In the genomic region with DNA sequence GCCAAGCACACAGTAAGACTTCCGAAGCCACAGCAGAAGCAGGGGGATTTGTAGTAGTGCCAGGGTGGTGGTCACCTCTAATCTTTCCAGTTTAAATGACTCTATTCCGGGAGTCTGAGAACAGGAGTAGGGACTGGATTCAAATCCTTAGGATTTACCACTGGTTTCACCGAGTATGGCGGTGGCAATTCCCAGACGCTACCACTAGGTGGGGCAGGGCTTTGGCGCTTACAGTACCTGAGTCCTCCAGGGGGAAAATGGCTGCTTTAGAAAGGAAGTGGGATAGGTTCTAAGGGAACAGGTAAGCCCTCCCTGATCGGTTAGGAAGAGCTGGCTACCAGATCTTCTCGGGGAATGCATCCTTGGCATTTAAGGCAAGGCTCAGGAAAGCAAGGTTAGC, we compare ENCODE assay signal across 8 mouse cellular contexts. TPM values are rescaled to one million over a fixed set of nuclear protein-coding genes. Genes with fewer than 3 reads are reported as not detected.
A peak's percentile ranks its signal among the peaks of the same experiment; 100 is the strongest.
DNase-seq lines count a peak whose midpoint lies in the region; ATAC-seq lines count a peak whose summit lies in the region.

No protein-coding gene starts in this region.

- ATAC-seq in forebrain, embryonic 11.5 days (replicated peaks; ENCODE audit: low FRiP score): no peak
- no peak for ATAC-seq in forebrain, embryonic 15.5 days (replicated peaks)
- no peak for ATAC-seq in midbrain, embryonic 11.5 days (ENCODE audit: low FRiP score)
- no peak for ATAC-seq in midbrain, embryonic 16.5 days

- H3K4me3 ChIP-seq in forebrain, embryonic 11.5 days (ENCODE audit: low read depth, low read length): no peak overlapping the region
- H3K4me3 ChIP-seq in forebrain, embryonic 15.5 days: no peak overlapping the region
- no peak overlapping the region for H3K4me3 ChIP-seq in midbrain, embryonic 11.5 days (ENCODE audit: low read depth, low read length)
- H3K4me3 ChIP-seq in midbrain, embryonic 16.5 days (ENCODE audit: low read depth, low read length): no peak overlapping the region

- no peak overlapping the region for H3K4me2 ChIP-seq in forebrain, embryonic 11.5 days (ENCODE audit: low read depth, low read length, severe bottlenecking)
- no peak overlapping the region for H3K4me2 ChIP-seq in forebrain, embryonic 15.5 days (replicated peaks)
- no peak overlapping the region for H3K4me2 ChIP-seq in midbrain, embryonic 11.5 days
- no peak overlapping the region for H3K4me2 ChIP-seq in midbrain, embryonic 16.5 days (ENCODE audit: low read length)

- no peak overlapping the region for H3K27ac ChIP-seq in forebrain, embryonic 11.5 days (ENCODE audit: low read depth, low read length)
- H3K27ac ChIP-seq in forebrain, embryonic 15.5 days (replicated peaks): no peak overlapping the region
- H3K27ac ChIP-seq in midbrain, embryonic 11.5 days (ENCODE audit: low read depth, low read length): no peak overlapping the region
- no peak overlapping the region for H3K27ac ChIP-seq in midbrain, embryonic 16.5 days (ENCODE audit: low read length)

- 39% methylated on average over 8 of the region's 8 CpGs for WGBS in forebrain, embryonic 11.5 days
- WGBS in forebrain, embryonic 15.5 days: 45% methylated on average over 8 of the region's 8 CpGs
- 41% methylated on average over 8 of the region's 8 CpGs for WGBS in midbrain, embryonic 11.5 days
- 43% methylated on average over 8 of the region's 8 CpGs for WGBS in midbrain, embryonic 16.5 days

- no peaks in the 10 kb centered on the region for H3K27me3 ChIP-seq in forebrain, embryonic 11.5 days (ENCODE audit: control insufficient read depth, insufficient read depth, low read length)
- H3K27me3 ChIP-seq in forebrain, embryonic 15.5 days: no peaks in the 10 kb centered on the region
- no peaks in the 10 kb centered on the region for H3K27me3 ChIP-seq in midbrain, embryonic 11.5 days (ENCODE audit: control insufficient read depth, insufficient read depth, low read length)
- H3K27me3 ChIP-seq in midbrain, embryonic 16.5 days (ENCODE audit: control insufficient read depth, insufficient read depth, low read depth, low read length): no peaks in the 10 kb centered on the region; the same call in 1 of the 2 replicates

- no peaks in the 10 kb centered on the region for H3K4me1 ChIP-seq in forebrain, embryonic 11.5 days (replicated peaks; ENCODE audit: control insufficient read depth, insufficient read depth, low read length)
- no peaks in the 10 kb centered on the region for H3K4me1 ChIP-seq in forebrain, embryonic 15.5 days
- no peaks in the 10 kb centered on the region for H3K4me1 ChIP-seq in midbrain, embryonic 11.5 days (ENCODE audit: control insufficient read depth, insufficient read depth, low read length)
- H3K4me1 ChIP-seq in midbrain, embryonic 16.5 days (ENCODE audit: control insufficient read depth, insufficient read depth, low read length): no peaks in the 10 kb centered on the region

- H3K36me3 ChIP-seq in forebrain, embryonic 11.5 days (ENCODE audit: control insufficient read depth, insufficient read depth, low read length): no peaks in the 10 kb centered on the region
- no peaks in the 10 kb centered on the region for H3K36me3 ChIP-seq in forebrain, embryonic 15.5 days
- no peaks in the 10 kb centered on the region for H3K36me3 ChIP-seq in midbrain, embryonic 11.5 days (ENCODE audit: control insufficient read depth, insufficient read depth, low read length)
- H3K36me3 ChIP-seq in midbrain, embryonic 16.5 days (ENCODE audit: control insufficient read depth, insufficient read depth, low read length): no peaks in the 10 kb centered on the region

- no peaks in the 10 kb centered on the region for H3K9me3 ChIP-seq in forebrain, embryonic 11.5 days (ENCODE audit: control insufficient read depth, low read length)
- no peaks in the 10 kb centered on the region for H3K9me3 ChIP-seq in forebrain, embryonic 15.5 days
- no peaks in the 10 kb centered on the region for H3K9me3 ChIP-seq in midbrain, embryonic 11.5 days (ENCODE audit: control insufficient read depth, low read length)
- H3K9me3 ChIP-seq in midbrain, embryonic 16.5 days (replicated peaks; ENCODE audit: control insufficient read depth, low read length, poor library complexity, severe bottlenecking): no peaks in the 10 kb centered on the region

- no peak overlapping the region for H3K9ac ChIP-seq in forebrain, embryonic 11.5 days (ENCODE audit: low read length)
- no peak overlapping the region for H3K9ac ChIP-seq in forebrain, embryonic 15.5 days (replicated peaks)
- H3K9ac ChIP-seq in midbrain, embryonic 11.5 days (ENCODE audit: low read length): no peak overlapping the region
- no peak overlapping the region for H3K9ac ChIP-seq in midbrain, embryonic 16.5 days (ENCODE audit: low read depth, low read length)

- DNase-seq in forebrain, embryonic 11.5 days (ENCODE audit: low spot score): peak; percentile 75
- DNase-seq in midbrain, embryonic 11.5 days (ENCODE audit: low spot score, missing footprints): peak; percentile 91
- DNase-seq in adrenal gland, postnatal 10 days: peak; percentile 62
- peak; percentile 68 for DNase-seq in induced T-regulatory cell, adult 2 months (ENCODE audit: low read depth)
- peak; percentile 69 for DNase-seq in thymus, postnatal 4 days
- DNase-seq in urinary bladder, postnatal 25 days (ENCODE audit: low spot score): no peak

RNA-seq across cellular contexts. Expression of gene Hnf1b, which starts 17.5 kb away (rescaled TPM):
- not detected in 2 replicates for polyA plus RNA-seq in forebrain, embryonic 11.5 days (2014; fragmentation: Nextera tagmentation; extraction: Ambion mirVana)
- 0.08 TPM in 1 of 2 replicates, not detected in the other for polyA plus RNA-seq in forebrain, embryonic 15.5 days (2015; fragmentation: Nextera tagmentation; extraction: Ambion mirVana)
- not detected in 2 replicates for polyA plus RNA-seq in midbrain, embryonic 11.5 days (2014; fragmentation: Nextera tagmentation; extraction: Ambion mirVana)
- polyA plus RNA-seq in midbrain, embryonic 16.5 days (2015; fragmentation: Nextera tagmentation; extraction: Ambion mirVana): 0.13 TPM in 1 of 2 replicates, not detected in the other
- total RNA-seq in adrenal gland, postnatal 10 days (2021): 1 to 10 TPM; 1.5 to 2.7 TPM
